Mouse (Mus musculus) heart, postnatal 25 days (tissue): Measurements from ENCODE around the gene Sphkap. TPM values are rescaled to one million over a fixed set of nuclear protein-coding genes. Genes with fewer than 3 reads are reported as not detected.

Experiments used
- DNase-seq: peaks from one replicate; pipeline ENCODE4 v3.0.0; 2022; ENCODE audit warnings: low spot score
- intact Hi-C: fragments of 180-260 bp; cut with DNase I; formaldehyde crosslinking; loops from one replicate; pipeline ENCODE4 v1.15.1; 2025
- total RNA-seq, 2 experiments: library from RNA; stranded (reverse); gene quantifications; 2 replicates each; pipeline ENCODE4 v1.2.3; 2021

The Sphkap gene
- total RNA-seq: 1 to 10 TPM in 1 of 2 experiments, under 1 TPM in 1; 0.60 to 1.8 TPM

DNA sequence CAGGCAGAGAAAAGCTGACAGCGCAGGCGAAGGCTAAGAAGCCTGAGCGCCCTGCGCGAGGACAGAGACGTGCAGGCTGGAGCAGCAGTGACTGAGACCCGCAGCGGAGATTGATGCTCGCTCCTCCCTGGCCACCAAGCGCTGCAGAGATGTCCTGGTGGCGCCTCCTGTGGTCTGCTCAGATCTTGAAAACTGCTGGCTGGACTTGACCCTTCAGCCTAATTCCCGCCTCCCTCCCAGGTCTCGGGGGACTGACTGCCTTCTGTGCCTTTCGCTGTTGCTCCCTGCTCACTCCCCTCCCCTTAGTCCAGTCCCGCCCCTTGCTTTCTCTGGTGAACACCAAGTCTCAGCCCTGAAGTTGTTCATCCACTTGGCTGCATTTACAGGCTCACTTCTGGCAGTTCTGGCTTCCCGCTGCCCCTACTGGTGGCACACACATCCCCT lies at the start of gene Sphkap:
TSS of gene Sphkap (minus strand) at position 180 of the 444 bp plus-strand sequence.
- intact Hi-C loops: loop anchor here (10.0 kb wide), 1 partner anchor 307 kb away; no protein-coding TSS in a partner anchor
- DNase-seq: peak; percentile 25

- DNase-seq: peak; percentile 0
- intact Hi-C loops: no loop called here
Observed at GRCm38 (mm10) chr1:83451291-83451690, 43.3 kb upstream of the Sphkap start.

DNA sequence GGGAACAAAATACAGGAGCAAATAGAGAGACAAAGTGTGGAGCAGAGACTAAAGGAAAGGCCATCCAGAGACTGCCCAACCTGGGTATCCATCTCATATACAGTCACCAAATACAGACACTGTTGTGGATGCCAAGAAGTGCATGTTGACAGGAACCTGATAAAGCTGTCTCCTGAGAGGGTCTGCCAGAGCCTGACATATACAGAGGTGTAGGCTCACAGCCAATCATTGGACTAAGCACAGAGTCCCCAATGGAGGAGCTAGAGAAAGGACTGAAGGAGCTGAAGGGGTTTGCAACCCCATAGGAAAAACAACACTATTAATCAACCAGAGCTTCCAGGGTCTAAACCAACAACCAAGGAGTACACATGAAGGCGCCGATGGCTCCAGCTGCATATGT lies 32.4 kb upstream of the Sphkap start:
- DNase-seq: no peak
- intact Hi-C loops: no loop called here

DNA sequence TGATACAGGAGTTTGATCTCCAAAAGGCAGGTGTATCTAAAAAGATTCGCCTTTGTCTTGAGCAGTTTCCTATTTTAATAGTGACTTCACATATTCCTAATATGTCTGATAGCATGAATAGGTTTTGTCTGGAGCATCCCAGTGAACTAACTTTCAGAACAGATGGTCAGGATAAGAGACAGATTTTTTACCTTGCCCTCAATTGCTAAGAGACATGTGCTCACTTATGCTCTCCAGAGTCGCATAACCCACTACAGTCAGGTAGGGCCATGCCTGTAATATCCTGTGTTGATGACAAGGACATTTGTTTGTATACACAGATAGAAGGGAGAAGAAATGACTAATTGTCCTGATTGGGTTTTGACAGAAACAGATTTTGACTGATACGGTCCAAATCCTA lies 25.9 kb upstream of the Sphkap start:
- no peak for DNase-seq
- intact Hi-C loops: no loop called here

GRCm38 (mm10) chr1:83429866-83430265 lies 21.9 kb upstream of the Sphkap start:
- intact Hi-C loops: no loop called here

DNA sequence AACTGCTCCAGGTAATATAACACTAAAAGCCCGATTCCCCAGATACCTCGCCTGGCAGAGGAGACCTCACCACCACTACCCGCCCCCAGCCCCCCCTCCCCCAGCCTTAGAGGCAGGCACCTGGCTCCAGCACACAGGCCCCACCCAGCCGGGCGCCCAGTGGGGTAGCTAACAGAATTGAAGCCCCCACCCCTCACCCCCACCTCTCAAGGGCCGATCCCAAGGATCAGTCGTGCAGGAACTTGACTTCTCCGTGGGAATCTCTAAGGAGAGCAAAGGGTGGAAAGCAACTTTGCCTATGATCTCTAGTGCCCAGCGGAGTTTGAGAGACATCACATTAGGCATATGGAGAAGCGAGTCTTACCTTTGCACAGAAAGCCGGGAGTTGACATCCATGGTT lies 384 bp downstream of the Sphkap start:
- no peak for DNase-seq
- intact Hi-C loops: loop anchor here (10.0 kb wide), 1 partner anchor 307 kb away; no protein-coding TSS in a partner anchor

More at GRCm38 (mm10) chr1:83429866-83430265, 21.9 kb upstream of the Sphkap start:
- no peak for DNase-seq

DNA sequence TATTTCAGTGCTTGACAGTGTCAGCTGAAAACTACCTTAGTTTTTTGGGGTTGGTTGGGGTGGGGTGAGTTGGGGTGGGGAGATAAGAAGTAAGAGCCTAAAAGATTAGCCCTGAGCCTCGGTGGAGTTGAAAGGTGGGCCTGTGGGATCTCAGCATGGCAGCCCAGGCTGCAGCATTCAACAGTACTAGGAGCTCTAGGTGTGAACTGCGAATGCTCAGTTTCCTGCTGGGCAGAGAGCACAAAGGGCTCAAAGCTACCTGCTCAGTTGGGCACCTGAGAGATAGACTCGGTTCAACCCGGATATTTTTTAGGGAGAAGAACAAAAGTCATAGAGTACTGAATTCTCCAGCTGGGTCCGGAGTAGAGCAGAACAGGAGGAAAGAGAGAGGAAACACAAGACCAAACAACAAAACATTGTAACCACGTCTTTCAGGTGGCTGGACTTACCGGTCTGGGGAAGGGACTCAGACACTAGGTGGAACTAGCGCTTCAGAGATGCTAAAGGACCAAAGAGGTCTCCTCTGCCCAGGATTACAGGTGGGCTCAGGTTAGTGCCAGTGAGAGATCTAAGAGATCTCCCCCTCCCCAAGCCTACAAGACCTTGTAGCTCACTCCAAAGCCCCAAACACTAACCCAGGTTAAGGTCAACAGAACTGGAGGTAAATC lies 984 bp downstream of the Sphkap start:
- no peak for DNase-seq
- intact Hi-C loops: loop anchor here (10.0 kb wide), 1 partner anchor 308 kb away; no protein-coding TSS in a partner anchor

- DNase-seq: no peak
- intact Hi-C loops: loop anchor here (10.0 kb wide), 1 partner anchor 314 kb away; no protein-coding TSS in a partner anchor
Observed at GRCm38 (mm10) chr1:83401079-83401478, 6.9 kb downstream of the Sphkap start.

- DNase-seq: no peak
- intact Hi-C loops: no loop called here
Observed at GRCm38 (mm10) chr1:83396284-83396683, 11.7 kb downstream of the Sphkap start.

GRCm38 (mm10) chr1:83395559-83395958 lies 12.4 kb downstream of the Sphkap start:
- no peak for DNase-seq
- intact Hi-C loops: no loop called here

GRCm38 (mm10) chr1:83389419-83389818 lies 18.6 kb downstream of the Sphkap start:
- no peak for DNase-seq
- intact Hi-C loops: no loop called here

GRCm38 (mm10) chr1:83377404-83377803 lies 30.6 kb downstream of the Sphkap start:
- intact Hi-C loops: no loop called here
- no peak for DNase-seq

GRCm38 (mm10) chr1:83366456-83366855 lies 41.5 kb downstream of the Sphkap start:
- DNase-seq: no peak
- intact Hi-C loops: no loop called here

DNA sequence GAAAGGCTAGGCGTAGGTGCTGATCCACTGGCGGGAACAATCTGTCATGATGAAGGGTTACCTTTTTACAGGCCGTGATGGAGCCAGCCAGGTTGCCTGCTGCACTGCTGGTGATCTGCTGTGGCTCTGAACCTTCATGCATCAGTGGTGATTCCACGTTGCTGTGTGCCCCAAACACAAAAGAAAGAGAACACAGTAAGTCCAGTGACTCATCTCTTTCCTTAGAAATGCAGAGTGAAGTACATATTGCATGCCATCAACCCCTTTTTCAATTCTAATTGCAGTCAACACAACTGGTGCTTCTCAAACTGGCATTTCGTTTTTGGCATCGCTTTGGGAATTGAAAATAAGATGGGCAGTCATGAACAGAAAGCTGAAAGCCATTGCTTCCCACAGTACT lies 45.8 kb downstream of the Sphkap start:
- DNase-seq: no peak
- intact Hi-C loops: no loop called here

DNA sequence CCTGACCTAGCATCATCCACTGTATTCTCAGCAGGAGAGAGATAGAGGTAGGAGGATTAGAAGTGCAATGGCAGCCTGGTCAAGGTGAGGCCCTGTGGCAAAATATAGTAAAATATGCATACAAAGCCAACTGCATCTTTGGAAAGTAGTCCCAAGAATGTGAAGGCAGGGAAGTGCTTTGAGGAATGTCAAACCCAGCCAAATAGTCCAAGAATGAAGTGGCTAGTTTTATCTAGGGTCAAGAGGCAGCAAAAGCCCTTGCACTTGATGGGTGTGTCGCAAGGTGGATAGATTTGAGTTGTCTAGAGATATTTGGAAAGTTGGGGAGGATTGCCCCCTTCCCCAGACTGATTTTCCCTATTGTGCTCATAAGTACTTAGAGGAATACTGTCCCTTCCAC lies 61.5 kb downstream of the Sphkap start:
- intact Hi-C loops: no loop called here
- no peak for DNase-seq

GRCm38 (mm10) chr1:83345572-83345971 lies 62.4 kb downstream of the Sphkap start:
- no peak for DNase-seq

GRCm38 (mm10) chr1:83345069-83345468 lies 62.9 kb downstream of the Sphkap start:
- no peak for DNase-seq
- intact Hi-C loops: no loop called here

More at GRCm38 (mm10) chr1:83345572-83345971, 62.4 kb downstream of the Sphkap start:
- intact Hi-C loops: no loop called here

DNA sequence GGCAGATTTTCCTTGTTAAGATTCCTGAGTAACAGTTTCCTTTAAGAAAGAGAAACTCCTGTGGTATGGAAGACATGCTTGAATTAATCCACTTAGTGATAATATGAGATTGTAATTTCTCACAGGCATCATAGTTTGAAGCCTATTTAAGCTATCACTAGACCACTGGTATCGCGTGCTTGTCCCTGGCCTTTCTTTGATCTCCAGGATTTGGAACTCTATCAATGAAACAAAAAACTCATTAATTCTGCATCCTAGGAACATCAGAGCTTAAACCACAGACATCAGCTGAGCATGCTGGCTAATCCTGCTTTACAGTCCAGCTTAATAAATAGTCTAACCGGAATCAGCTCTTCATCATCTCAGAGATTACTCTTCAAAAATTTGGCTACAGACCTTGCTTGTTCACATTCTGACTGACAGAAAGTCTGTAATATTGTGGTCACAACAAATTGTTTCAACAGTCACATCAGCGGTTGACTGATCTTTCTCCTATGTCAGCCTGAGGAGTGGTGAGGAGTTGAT lies 65.2 kb downstream of the Sphkap start:
- no peak for DNase-seq
- intact Hi-C loops: no loop called here

- intact Hi-C loops: no loop called here
- no peak for DNase-seq
Observed at GRCm38 (mm10) chr1:83339358-83339757, 68.6 kb downstream of the Sphkap start.

DNA sequence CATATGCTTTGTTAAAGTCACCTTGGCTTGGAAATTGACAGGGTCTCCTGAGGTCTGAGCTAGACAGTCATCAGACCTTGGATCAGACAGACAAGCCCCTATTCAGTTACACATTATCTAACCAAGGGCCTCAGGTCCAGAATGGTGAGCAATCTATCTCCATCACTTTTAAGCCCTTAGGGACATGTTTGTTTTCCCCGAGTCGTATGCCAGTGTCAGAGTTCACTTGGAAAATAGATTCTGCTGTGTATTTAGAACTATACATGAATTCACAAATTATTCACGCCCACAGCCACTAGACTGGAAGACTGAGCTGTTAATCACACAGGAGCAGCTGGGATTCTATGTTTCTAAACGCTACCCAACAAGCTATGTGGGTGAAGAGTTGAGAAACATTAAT lies 91.1 kb downstream of the Sphkap start:
- intact Hi-C loops: no loop called here
- DNase-seq: no peak

DNA sequence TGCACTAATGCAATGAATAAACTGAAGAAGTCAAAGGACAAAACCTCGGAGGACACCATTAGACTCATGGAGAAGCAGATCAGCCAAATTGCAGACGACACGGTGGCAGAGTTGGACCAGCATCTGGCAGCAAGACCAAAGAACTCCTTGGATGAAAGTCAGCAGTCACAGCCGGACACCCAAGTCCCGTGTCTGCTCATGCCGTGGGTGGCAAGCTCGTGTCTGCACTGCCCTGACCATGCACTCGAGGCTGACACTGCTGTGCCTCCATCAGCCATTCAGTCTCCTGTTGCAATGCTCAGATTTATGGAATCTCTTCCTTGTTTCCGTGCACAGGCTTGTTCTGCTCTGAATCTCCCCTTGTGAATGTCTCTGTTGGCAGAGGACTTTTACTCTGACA lies 92.9 kb downstream of the Sphkap start:
- no peak for DNase-seq
- intact Hi-C loops: no loop called here
